Mouse (Mus musculus) kidney, adult 2 months (tissue): ENCODE measurements around the gene Fos.

Source experiments
- CTCF ChIP-seq: fragments of 200-500 bp; conservative IDR thresholded peaks from 2 replicates; pipeline ENCODE4 v1.5.1; 2011; ENCODE audit warnings: low read depth, mild to moderate bottlenecking, control low read depth, low read length, moderate library complexity, mixed read lengths; ENCODE audit not compliant: insufficient read depth, insufficient read length
- POLR2A ChIP-seq: fragments of 200-500 bp; IDR thresholded peaks from one replicate; pipeline ENCODE4 v1.6.1; 2011; ENCODE audit warnings: low read depth, low read length, control low read depth

GRCm38 (mm10) chr12:85524193-85524858, 50.6 kb downstream of the Fos start:
- TF ChIP-seq POLR2A (no peak), CTCF (no peak)
